Mouse (Mus musculus) small intestine, adult 2 months (tissue): ENCODE measurements around the gene Myg1.

Experiments
- CTCF ChIP-seq: fragments of 200-500 bp; IDR thresholded peaks from 2 replicates; pipeline ENCODE4 v1.5.1; 2012; ENCODE audit warnings: low read depth, mild to moderate bottlenecking, control low read depth, inconsistent platforms, low read length, moderate library complexity, mixed read lengths; ENCODE audit not compliant: insufficient replicate concordance, insufficient read length; ENCODE audit errors: extremely low read depth
- POLR2A ChIP-seq: fragments of 200-500 bp; IDR thresholded peaks from 2 replicates; pipeline ENCODE4 v1.6.1; 2012; ENCODE audit warnings: low read depth, mild to moderate bottlenecking, control low read depth, inconsistent platforms, low read length, moderate library complexity

DNA sequence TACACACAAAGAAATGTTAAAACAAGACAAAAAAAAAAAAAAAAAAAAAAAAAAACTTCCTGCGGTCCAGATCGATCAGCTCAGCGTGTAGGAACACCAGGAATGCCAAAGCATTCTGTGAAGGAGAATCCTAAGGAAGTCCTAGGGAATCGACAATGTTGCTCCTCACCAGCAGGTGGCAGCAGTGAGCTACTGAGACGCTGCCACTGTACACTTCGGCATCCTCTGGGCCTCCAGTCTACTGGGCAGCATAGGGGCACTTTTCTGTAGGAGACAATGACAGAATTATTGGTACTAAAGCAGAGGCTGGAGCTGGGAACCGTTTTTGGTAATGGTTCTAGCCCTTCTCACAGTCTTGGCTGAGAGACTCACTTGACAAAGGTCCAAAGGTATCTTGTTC, 50.1 kb downstream of the Myg1 start:
- peak; percentile 99; the same call in 1 of the 2 replicates for TF ChIP-seq CTCF
- no peak for TF ChIP-seq POLR2A
